In genomic region chr15:103359122-103359510, GRCm38 (mm10) we compare ENCODE assay signal across 13 mouse cellular contexts. TPM values are rescaled to one million over a fixed set of nuclear protein-coding genes. Genes with fewer than 3 reads are reported as not detected.
DNase-seq lines count a peak whose midpoint lies in the region; ATAC-seq lines count a peak whose summit lies in the region.
"Had no signal": no experiment of that assay in that cellular context is flagged by ENCODE, and none has a peak within 500 bp of the region (broad histone marks: within the 10 kb centered on the region; RNA-seq: fewer than 3 reads in every experiment).

No protein-coding gene starts in this region.

- intact Hi-C loops in heart, postnatal 25 days (cut with DNase I) = no loop called here
- intact Hi-C loops in heart, postnatal 10 days (cut with DNase I) = no loop called here

- H3K36me3 ChIP-seq in neural tube, embryonic 12.5 days = no peaks in the 10 kb centered on the region

- H3K9me3 ChIP-seq in neural tube, embryonic 12.5 days = no peaks in the 10 kb centered on the region

- no peak overlapping the region for H3K9ac ChIP-seq in neural tube, embryonic 12.5 days
- H3K9ac ChIP-seq: liver, embryonic 14.5 days had no signal

- WGBS in neural tube, embryonic 12.5 days = 54% methylated on average over 1 of the region's 1 CpGs

- H3K4me3 ChIP-seq in neural tube, embryonic 12.5 days = no peak overlapping the region

- peak; percentile 97 for DNase-seq in heart, adult 11 months
- no peak for DNase-seq in heart, postnatal 25 days (ENCODE audit: low spot score)
- DNase-seq in neural tube, embryonic 10.5 days (ENCODE audit: extremely low spot score, low spot score) = no peak
- DNase-seq in heart, postnatal 10 days = peak; percentile 58 to 72
- DNase-seq in embryo, embryonic 10 days (ENCODE audit: low spot score) = no peak
- no peak for DNase-seq in kidney, postnatal 25 days
- DNase-seq in Muller cell, postnatal 12 days (ENCODE audit: inconsistent ontology term) = no peak
- DNase-seq: cerebellum, adult 11 months; right cerebral cortex, postnatal 14 days had no signal

- H3K27ac ChIP-seq in neural tube, embryonic 12.5 days = no peak overlapping the region
- H3K27ac ChIP-seq: hindbrain, postnatal 0 days; liver, embryonic 14.5 days had no signal

- 0 out of 2 replicates have a peak, but pooled peaks have one; percentile 13 for ATAC-seq in neural tube, embryonic 12.5 days (ENCODE audit: low FRiP score, low read depth)

- no peak overlapping the region for H3K4me2 ChIP-seq in neural tube, embryonic 12.5 days (replicated peaks)

- H3K4me1 ChIP-seq in neural tube, embryonic 12.5 days = peaks cover 6% of the 10 kb centered on the region; the same call in 1 of the 2 replicates

- H3K27me3 ChIP-seq in neural tube, embryonic 12.5 days (replicated peaks) = no peaks in the 10 kb centered on the region; the same call in 1 of the 2 replicates
- H3K27me3 ChIP-seq: CH12.LX had no signal

RNA-seq across cellular contexts. Expression of gene Itga5, which starts 7.4 kb away (rescaled TPM):
- total RNA-seq in heart, postnatal 25 days (2021) = 10 to 100 TPM; 48.1 to 48.2 TPM
- polyA plus RNA-seq in neural tube, embryonic 12.5 days (2016; fragmentation: Nextera tagmentation; extraction: Ambion mirVana) = 19.1 and 19.9 TPM in 2 replicates
- 100 to 1,000 TPM in 1 of 2 experiments, 10 to 100 TPM in 1; 89.4 to 101 TPM for total RNA-seq in heart, postnatal 10 days (2021)

RNA-seq across cellular contexts. Expression of gene Zfp385a, which starts 19.2 kb away (rescaled TPM):
- 10 to 100 TPM; 12.5 to 13.7 TPM for total RNA-seq in heart, postnatal 25 days (2021)
- 20.2 and 20.9 TPM in 2 replicates for polyA plus RNA-seq in neural tube, embryonic 12.5 days (2016; fragmentation: Nextera tagmentation; extraction: Ambion mirVana)
- 10 to 100 TPM; 24.3 to 26.2 TPM for total RNA-seq in heart, postnatal 10 days (2021)

RNA-seq across cellular contexts. Expression of gene Gpr84, which starts 48.7 kb away (rescaled TPM):
- total RNA-seq in heart, postnatal 25 days (2021) = not detected
- polyA plus RNA-seq in neural tube, embryonic 12.5 days (2016; fragmentation: Nextera tagmentation; extraction: Ambion mirVana) = 0.25 and 0.29 TPM in 2 replicates
- total RNA-seq in heart, postnatal 10 days (2021) = not detected

Comparison
In these comparisons a context has a peak if more than half of its experiments do, and no peak if none do; other contexts are left out.
1. DNase-seq: peak in heart, adult 11 months (single experiment) and heart, postnatal 10 days (2 of 2); none in heart, postnatal 25 days (single experiment), neural tube, embryonic 10.5 days (single experiment), embryo, embryonic 10 days (single experiment), kidney, postnatal 25 days (0 of 2) and Muller cell, postnatal 12 days (single experiment).